In the genomic region with DNA sequence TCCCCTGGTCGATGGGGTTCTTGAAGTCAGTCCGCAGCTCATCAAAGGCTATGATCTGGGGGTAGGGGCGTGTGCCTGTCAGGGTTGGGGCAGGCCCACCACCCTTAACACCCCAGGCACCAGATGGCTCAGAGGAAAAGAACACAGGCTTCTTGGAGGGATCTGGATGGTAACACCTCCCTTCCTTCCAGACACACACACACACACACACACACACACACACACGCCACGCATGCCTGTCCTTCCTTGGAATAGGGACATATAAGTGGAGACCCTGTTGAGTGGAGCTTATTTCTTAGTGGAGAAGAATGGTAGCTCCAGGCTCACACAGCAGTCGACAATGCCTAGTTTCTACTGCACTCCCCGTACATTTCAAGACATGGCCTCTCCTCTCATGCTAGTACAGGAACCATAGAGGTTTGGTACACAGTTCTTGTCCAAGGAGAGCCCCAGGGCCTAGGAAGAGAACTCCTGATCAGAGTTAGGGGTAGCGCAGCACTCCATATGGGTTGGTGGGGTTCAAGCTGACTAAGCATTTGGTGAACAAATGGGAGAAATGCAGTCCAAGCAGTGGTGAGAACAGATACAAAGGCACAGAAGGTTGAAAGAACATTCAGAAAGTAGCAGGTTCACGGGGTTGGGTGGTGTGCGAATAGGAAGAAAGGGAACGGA, we compare ENCODE assay signal across 8 mouse cellular contexts. TPM values are rescaled to one million over a fixed set of nuclear protein-coding genes. Genes with fewer than 3 reads are reported as not detected.
DNase-seq lines count a peak whose midpoint lies in the region; ATAC-seq lines count a peak whose summit lies in the region.

No protein-coding gene starts in this region.

- peaks cover 43% of the 10 kb centered on the region for H3K36me3 ChIP-seq in embryonic facial prominence, embryonic 12.5 days
- peaks cover 38% of the 10 kb centered on the region for H3K36me3 ChIP-seq in hindbrain, embryonic 12.5 days
- H3K36me3 ChIP-seq in midbrain, embryonic 15.5 days (replicated peaks), result peaks cover 16% of the 10 kb centered on the region

- peaks cover 52% of the 10 kb centered on the region for H3K4me1 ChIP-seq in embryonic facial prominence, embryonic 12.5 days
- peaks cover 62% of the 10 kb centered on the region for H3K4me1 ChIP-seq in hindbrain, embryonic 12.5 days
- peaks cover 64% of the 10 kb centered on the region for H3K4me1 ChIP-seq in midbrain, embryonic 15.5 days

- peak overlapping the region; percentile 98 for H3K4me2 ChIP-seq in embryonic facial prominence, embryonic 12.5 days (replicated peaks)
- H3K4me2 ChIP-seq in hindbrain, embryonic 12.5 days (replicated peaks), result peak overlapping the region; percentile 93
- H3K4me2 ChIP-seq in midbrain, embryonic 15.5 days, result peak overlapping the region; percentile 93

- 44% methylated on average over 11 of the region's 11 CpGs for WGBS in embryonic facial prominence, embryonic 12.5 days
- WGBS in hindbrain, embryonic 12.5 days, result 36% methylated on average over 11 of the region's 11 CpGs
- WGBS in midbrain, embryonic 15.5 days, result 26% methylated on average over 11 of the region's 11 CpGs

- peak; percentile 35 for DNase-seq in layer of hippocampus, adult 9-11 months
- no peak for DNase-seq in layer of hippocampus, adult 11-12 months (ENCODE audit: low spot score)
- no peak for DNase-seq in liver
- DNase-seq in embryo, embryonic 9.5 days (ENCODE audit: extremely low spot score), result no peak
- no peak for DNase-seq in gastrocnemius, adult 8-10 months (ENCODE audit: low spot score in 2 of 2)

- H3K9me3 ChIP-seq in embryonic facial prominence, embryonic 12.5 days, result no peaks in the 10 kb centered on the region
- H3K9me3 ChIP-seq in hindbrain, embryonic 12.5 days (replicated peaks), result no peaks in the 10 kb centered on the region
- no peaks in the 10 kb centered on the region for H3K9me3 ChIP-seq in midbrain, embryonic 15.5 days

- H3K4me3 ChIP-seq in embryonic facial prominence, embryonic 12.5 days, result 0 out of 2 replicates have a peak overlapping the region, but pooled peaks have one; percentile 2
- H3K4me3 ChIP-seq in hindbrain, embryonic 12.5 days, result peak overlapping the region; percentile 81
- peak overlapping the region; percentile 96 for H3K4me3 ChIP-seq in midbrain, embryonic 15.5 days

- H3K27me3 ChIP-seq in embryonic facial prominence, embryonic 12.5 days, result no peaks in the 10 kb centered on the region
- no peaks in the 10 kb centered on the region for H3K27me3 ChIP-seq in hindbrain, embryonic 12.5 days
- no peaks in the 10 kb centered on the region for H3K27me3 ChIP-seq in midbrain, embryonic 15.5 days (replicated peaks)

- H3K27ac ChIP-seq in embryonic facial prominence, embryonic 12.5 days, result peak overlapping the region; percentile 30; the same call in 1 of the 2 replicates
- peak overlapping the region; percentile 94 for H3K27ac ChIP-seq in hindbrain, embryonic 12.5 days
- peak overlapping the region; percentile 99 for H3K27ac ChIP-seq in midbrain, embryonic 15.5 days

- no peak for ATAC-seq in embryonic facial prominence, embryonic 12.5 days (ENCODE audit: insufficient number of reproducible peaks, insufficient read depth, low FRiP score, low TSS enrichment)
- ATAC-seq in hindbrain, embryonic 12.5 days (ENCODE audit: low FRiP score), result peak; percentile 5; the same call in 1 of the 2 replicates
- ATAC-seq in midbrain, embryonic 15.5 days (replicated peaks), result peak; percentile 1; the same call in 1 of the 2 replicates

- H3K9ac ChIP-seq in embryonic facial prominence, embryonic 12.5 days, result no peak overlapping the region
- H3K9ac ChIP-seq in hindbrain, embryonic 12.5 days, result peak overlapping the region; percentile 94
- H3K9ac ChIP-seq in midbrain, embryonic 15.5 days, result peak overlapping the region; percentile 100

RNA-seq across cellular contexts. Expression of a gene that starts 3.4 kb away (rescaled TPM):
- polyA plus RNA-seq in embryonic facial prominence, embryonic 12.5 days (2016; fragmentation: Nextera tagmentation; extraction: Ambion mirVana), result 69.7 and 74.9 TPM in 2 replicates
- polyA plus RNA-seq in hindbrain, embryonic 12.5 days (2016; fragmentation: Nextera tagmentation; extraction: Ambion mirVana), result 213 and 216 TPM in 2 replicates
- 480 and 492 TPM in 2 replicates for polyA plus RNA-seq in midbrain, embryonic 15.5 days (2015; fragmentation: Nextera tagmentation; extraction: Ambion mirVana)
- not detected for total RNA-seq in gastrocnemius, adult 8-10 months (2022)

RNA-seq across cellular contexts. Expression of a gene that starts 6.5 kb away (rescaled TPM):
- 67.3 and 73.4 TPM in 2 replicates for polyA plus RNA-seq in embryonic facial prominence, embryonic 12.5 days (2016; fragmentation: Nextera tagmentation; extraction: Ambion mirVana)
- 60.3 and 61.6 TPM in 2 replicates for polyA plus RNA-seq in hindbrain, embryonic 12.5 days (2016; fragmentation: Nextera tagmentation; extraction: Ambion mirVana)
- polyA plus RNA-seq in midbrain, embryonic 15.5 days (2015; fragmentation: Nextera tagmentation; extraction: Ambion mirVana), result 43.4 and 55.8 TPM in 2 replicates
- 10 to 100 TPM; 37.4 to 44.7 (median 39.8) TPM for total RNA-seq in gastrocnemius, adult 8-10 months (2022)

RNA-seq across cellular contexts. Expression of a gene that starts 9.6 kb away (rescaled TPM):
- 2.9 and 3.7 TPM in 2 replicates for polyA plus RNA-seq in embryonic facial prominence, embryonic 12.5 days (2016; fragmentation: Nextera tagmentation; extraction: Ambion mirVana)
- 1.5 and 2.4 TPM in 2 replicates for polyA plus RNA-seq in hindbrain, embryonic 12.5 days (2016; fragmentation: Nextera tagmentation; extraction: Ambion mirVana)
- 20.3 and 21.2 TPM in 2 replicates for polyA plus RNA-seq in midbrain, embryonic 15.5 days (2015; fragmentation: Nextera tagmentation; extraction: Ambion mirVana)
- total RNA-seq in gastrocnemius, adult 8-10 months (2022), result under 1 TPM in 1 of 4 experiments, not detected in 3; 0.12 TPM

RNA-seq across cellular contexts. Expression of a gene that starts 12.0 kb away (rescaled TPM):
- polyA plus RNA-seq in embryonic facial prominence, embryonic 12.5 days (2016; fragmentation: Nextera tagmentation; extraction: Ambion mirVana), result 247 and 248 TPM in 2 replicates
- polyA plus RNA-seq in hindbrain, embryonic 12.5 days (2016; fragmentation: Nextera tagmentation; extraction: Ambion mirVana), result 239 and 242 TPM in 2 replicates
- 216 and 233 TPM in 2 replicates for polyA plus RNA-seq in midbrain, embryonic 15.5 days (2015; fragmentation: Nextera tagmentation; extraction: Ambion mirVana)
- total RNA-seq in gastrocnemius, adult 8-10 months (2022), result 100 to 1,000 TPM; 124 to 137 (median 131) TPM

RNA-seq across cellular contexts. Expression of a gene that starts 23.5 kb away (rescaled TPM):
- 30.6 and 35.3 TPM in 2 replicates for polyA plus RNA-seq in embryonic facial prominence, embryonic 12.5 days (2016; fragmentation: Nextera tagmentation; extraction: Ambion mirVana)
- polyA plus RNA-seq in hindbrain, embryonic 12.5 days (2016; fragmentation: Nextera tagmentation; extraction: Ambion mirVana), result 56.1 and 67.3 TPM in 2 replicates
- polyA plus RNA-seq in midbrain, embryonic 15.5 days (2015; fragmentation: Nextera tagmentation; extraction: Ambion mirVana), result 76.8 and 78.4 TPM in 2 replicates
- 10 to 100 TPM; 60.6 to 68.9 (median 64.0) TPM for total RNA-seq in gastrocnemius, adult 8-10 months (2022)

Comparison
In these comparisons a context has a peak if more than half of its experiments do, and no peak if none do; other contexts are left out.
1. H3K27ac ChIP-seq: peak in every context shown above with its lines; median percentile 99 in midbrain, embryonic 15.5 days; 94 in hindbrain, embryonic 12.5 days; 30 in embryonic facial prominence, embryonic 12.5 days.
2. H3K4me3 ChIP-seq: peak in every context shown above with its lines; median percentile 96 in midbrain, embryonic 15.5 days; 81 in hindbrain, embryonic 12.5 days; 2 in embryonic facial prominence, embryonic 12.5 days.